Mouse (Mus musculus): ENCODE measurements at regions not wholly inside any gene's neighbourhood (a gene's known extent, or its start where the extent isn't known, plus 50 kb on each side); places are given as distances from the start of the nearest gene placed in this dataset.

DNA sequence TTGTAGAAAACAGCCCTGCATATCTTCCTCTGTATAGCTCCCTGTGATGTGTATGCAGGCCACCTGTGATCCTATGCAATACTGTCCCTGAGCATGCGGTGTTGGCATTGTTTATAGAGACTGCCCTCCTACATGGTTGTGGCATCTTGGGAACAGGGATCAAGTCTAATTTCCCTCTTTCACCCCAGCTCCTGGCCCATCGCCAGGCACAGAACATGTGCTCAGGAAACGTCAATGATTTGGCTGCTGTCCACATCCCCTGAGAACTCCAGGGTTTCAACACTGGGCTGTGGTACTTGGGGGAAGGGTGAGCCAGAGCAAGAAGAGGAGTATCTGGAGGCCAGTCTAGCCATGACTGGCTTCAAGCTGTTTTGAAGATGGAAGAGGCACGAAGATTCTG is 68.5 kb downstream of the Hoxc4 start:
- no peak for ATAC-seq (replicated peaks; ENCODE audit: insufficient number of reproducible peaks, low FRiP score, low TSS enrichment, low read depth)

GRCm38 (mm10) chr15:103086672-103087069 is 67.9 kb downstream of the Hoxc4 start:
- ATAC-seq (replicated peaks; ENCODE audit: insufficient number of reproducible peaks, low FRiP score, low TSS enrichment, low read depth): no peak
- Histone ChIP-seq H3K4me3 (ENCODE audit: low read depth, low read length) (no peak overlapping the region), H3K4me2 (ENCODE audit: low read depth, low read length) (no peak overlapping the region), H3K27me3 (ENCODE audit: control insufficient read depth, insufficient read depth, low read length) (peaks cover 67% of the 10 kb centered on the region), H3K9ac (replicated peaks; ENCODE audit: low read length) (no peak overlapping the region), H3K36me3 (replicated peaks; ENCODE audit: control insufficient read depth, insufficient read depth, low read depth, low read length) (no peaks in the 10 kb centered on the region), H3K27ac (replicated peaks; ENCODE audit: low read depth, low read length) (no peak overlapping the region), H3K9me3 (replicated peaks; ENCODE audit: control insufficient read depth, low read length) (no peaks in the 10 kb centered on the region), H3K4me1 (ENCODE audit: control insufficient read depth, insufficient read depth, low read length) (no peaks in the 10 kb centered on the region)
- 9% methylated on average over 15 of the region's 15 CpGs for WGBS
- DNase-seq (ENCODE audit: low spot score): no peak

More for the DNA sequence above, 68.5 kb downstream of the Hoxc4 start:
- Histone ChIP-seq H3K4me3 (ENCODE audit: low read depth, low read length) (no peak overlapping the region), H3K4me2 (ENCODE audit: low read depth, low read length) (no peak overlapping the region), H3K9me3 (replicated peaks; ENCODE audit: control insufficient read depth, low read length) (no peaks in the 10 kb centered on the region), H3K4me1 (ENCODE audit: control insufficient read depth, insufficient read depth, low read length) (no peaks in the 10 kb centered on the region), H3K27me3 (ENCODE audit: control insufficient read depth, insufficient read depth, low read length) (peaks cover 64% of the 10 kb centered on the region), H3K27ac (replicated peaks; ENCODE audit: low read depth, low read length) (no peak overlapping the region), H3K36me3 (replicated peaks; ENCODE audit: control insufficient read depth, insufficient read depth, low read depth, low read length) (no peaks in the 10 kb centered on the region), H3K9ac (replicated peaks; ENCODE audit: low read length) (no peak overlapping the region)
- WGBS: 26% methylated on average over 4 of the region's 4 CpGs
- no peak for DNase-seq (ENCODE audit: low spot score)

Data from embryonic facial prominence, embryonic 11.5 days (tissue).